Mouse (Mus musculus): ENCODE measurements at regions not wholly inside any gene's neighbourhood (a gene's known extent, or its start where the extent isn't known, plus 50 kb on each side); places are given as distances from the start of the nearest gene placed in this dataset.

DNA sequence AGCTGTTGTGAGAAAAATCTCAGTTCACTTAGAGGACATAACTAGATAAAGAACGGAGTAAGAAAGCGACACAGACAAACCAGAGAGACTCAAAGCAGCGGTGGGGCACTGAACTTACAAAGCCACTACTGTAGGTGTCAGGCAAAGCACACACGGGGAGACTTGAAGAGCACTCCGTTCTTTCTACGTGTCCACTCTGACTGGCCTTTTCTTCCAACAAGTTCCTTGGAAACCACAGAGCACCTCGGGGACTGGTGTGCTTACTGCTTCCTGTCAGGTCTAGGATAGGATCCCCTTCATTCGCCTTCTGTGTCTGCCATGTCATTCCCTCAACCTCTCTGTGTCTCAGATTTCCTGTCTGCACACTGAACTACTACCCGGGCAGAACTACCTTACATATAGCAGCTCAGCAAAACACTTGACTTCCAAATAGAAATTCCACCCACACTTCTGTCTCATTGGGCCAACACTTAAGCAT, 71.9 kb upstream of the Hmcn1 start:
- TF ChIP-seq POLR2A (IDR thresholded peaks at IDR 0.05; ENCODE audit: low read depth, low read length) (no peak), CTCF (IDR thresholded peaks at IDR 0.05; ENCODE audit: extremely low read depth, insufficient read depth, insufficient read length, insufficient replicate concordance) (no peak)
